ENCODE assay signal across 11 mouse cellular contexts in genomic region chr10:117677494-117678236, GRCm38 (mm10). TPM values are rescaled to one million over a fixed set of nuclear protein-coding genes. Genes with fewer than 3 reads are reported as not detected.
DNase-seq lines count a peak whose midpoint lies in the region; ATAC-seq and TF ChIP-seq lines count a peak whose summit lies in the region.
"Had no signal": no experiment of that assay in that cellular context is flagged by ENCODE, and none has a peak within 500 bp of the region (broad histone marks: within the 10 kb centered on the region; RNA-seq: fewer than 3 reads in every experiment).

No protein-coding gene starts in this region.

- peak; percentile 47 for TF ChIP-seq CTCF in stomach, postnatal 0 days (IDR thresholded peaks at IDR 0.05; ENCODE audit: low read depth)

- no peaks in the 10 kb centered on the region for H3K27me3 ChIP-seq in stomach, postnatal 0 days (ENCODE audit: control insufficient read depth, insufficient read depth, low read length)

- no peak overlapping the region for H3K4me2 ChIP-seq in stomach, postnatal 0 days (replicated peaks; ENCODE audit: low read depth)

- H3K4me3 ChIP-seq in stomach, postnatal 0 days (ENCODE audit: low read depth, low read length) = no peak overlapping the region

- H3K4me1 ChIP-seq in stomach, postnatal 0 days (replicated peaks; ENCODE audit: control insufficient read depth, insufficient read depth) = no peaks in the 10 kb centered on the region; the same call in 1 of the 2 replicates

- intact Hi-C loops in left cerebral cortex, postnatal 10 days (cut with DNase I) = loop anchor here (2.0 to 5.0 kb wide), 3 partner anchors 160 to 455 kb away; partner anchors contain the start of gene Yeats4

- DNase-seq in cerebellum, adult 11 months = peak; percentile 8
- no peak for DNase-seq in cerebellum, postnatal 36 days
- DNase-seq in urinary bladder, postnatal 14 days (ENCODE audit: low spot score) = peak; percentile 34
- DNase-seq in urinary bladder, postnatal 25 days (ENCODE audit: low spot score) = no peak
- peak; percentile 49 for DNase-seq in stomach, postnatal 0 days (ENCODE audit: low spot score)
- DNase-seq in retina, postnatal 1 day = no peak
- no peak for DNase-seq in left cerebral cortex, postnatal 10 days (ENCODE audit: extremely low spot score in 1 of 2, low spot score in 2 of 2)

- no peak overlapping the region for H3K27ac ChIP-seq in stomach, postnatal 0 days (replicated peaks)
- H3K27ac ChIP-seq: embryonic facial prominence, embryonic 10.5 days; liver, embryonic 14.5 days had no signal

- no peak for TF ChIP-seq EP300 in stomach, postnatal 0 days (optimal IDR thresholded peaks at IDR 0.05)

- H3K9me3 ChIP-seq in stomach, postnatal 0 days (ENCODE audit: control insufficient read depth, low read length) = no peaks in the 10 kb centered on the region
- H3K9me3 ChIP-seq: embryonic facial prominence, embryonic 10.5 days; hindbrain, embryonic 13.5 days had no signal

- H3K36me3 ChIP-seq in stomach, postnatal 0 days (ENCODE audit: control insufficient read depth, insufficient read depth, low read length) = no peaks in the 10 kb centered on the region
- H3K36me3 ChIP-seq: embryonic facial prominence, embryonic 10.5 days; hindbrain, embryonic 13.5 days had no signal

- WGBS in stomach, postnatal 0 days = 61% methylated on average over 13 of the region's 13 CpGs

- no peak overlapping the region for H3K9ac ChIP-seq in stomach, postnatal 0 days (ENCODE audit: low read length)
- H3K9ac ChIP-seq: liver, embryonic 14.5 days had no signal

- peak; percentile 20; the same call in 1 of the 2 replicates for ATAC-seq in granulocyte monocyte progenitor cell, adult 5-6 weeks (replicated peaks; ENCODE audit: poor library complexity, severe bottlenecking)
- peak; percentile 89 for ATAC-seq in stomach, postnatal 0 days (ENCODE audit: low FRiP score, low TSS enrichment)

RNA-seq across cellular contexts. Expression of gene Mdm2, which starts 32.9 kb away (rescaled TPM):
- 43.0 and 62.0 TPM in 2 replicates for total RNA-seq in granulocyte monocyte progenitor cell, adult 5-6 weeks (2014; fragmentation: Nextera tagmentation)
- 45.3 and 47.9 TPM in 2 replicates for total RNA-seq in granulocyte monocyte progenitor cell, adult 5-6 weeks (2017)
- polyA plus RNA-seq in stomach, postnatal 0 days (2015; fragmentation: Nextera tagmentation; extraction: Ambion mirVana) = 14.8 and 17.6 TPM in 2 replicates
- total RNA-seq in left cerebral cortex, postnatal 10 days (2021) = 10 to 100 TPM; 39.5 to 42.1 TPM

RNA-seq across cellular contexts. Expression of gene Cpm, which starts 48.4 kb away (rescaled TPM):
- not detected in 2 replicates for total RNA-seq in granulocyte monocyte progenitor cell, adult 5-6 weeks (2014; fragmentation: Nextera tagmentation)
- total RNA-seq in granulocyte monocyte progenitor cell, adult 5-6 weeks (2017) = 0.46 TPM in 1 of 2 replicates, not detected in the other
- 22.9 and 26.6 TPM in 2 replicates for polyA plus RNA-seq in stomach, postnatal 0 days (2015; fragmentation: Nextera tagmentation; extraction: Ambion mirVana)
- total RNA-seq in left cerebral cortex, postnatal 10 days (2021) = 1 to 10 TPM; 2.0 to 3.3 TPM

Comparison
In these comparisons a context has a peak if more than half of its experiments do, and no peak if none do; other contexts are left out.
1. DNase-seq: peak in cerebellum, adult 11 months (single experiment), urinary bladder, postnatal 14 days (single experiment) and stomach, postnatal 0 days (single experiment); none in cerebellum, postnatal 36 days (0 of 2), urinary bladder, postnatal 25 days (single experiment), retina, postnatal 1 day (single experiment) and left cerebral cortex, postnatal 10 days (0 of 2).